Mouse (Mus musculus) liver, embryonic 13.5 days (tissue): ENCODE measurements around the gene Fsip1. TPM values are rescaled to one million over a fixed set of nuclear protein-coding genes. Genes with fewer than 3 reads are reported as not detected.
A peak's percentile ranks its signal among the peaks of the same experiment; 100 is the strongest.

ENCODE experiments used
- ATAC-seq: fragments of 200-750 bp; cut with Nextera tagmentation; 2 replicates; pipeline ENCODE4 v1.8.0; 2017; ENCODE audit warnings: low read depth, mild to moderate bottlenecking, moderate number of reproducible peaks, moderate library complexity
- DNase-seq: peaks from one replicate; pipeline ENCODE4 v3.0.0; 2022
- H3K27ac ChIP-seq: fragments of 300-500 bp; sonication (generic); 2 replicates; pipeline ENCODE4 v1.5.1; 2015; ENCODE audit warnings: moderate library complexity, mild to moderate bottlenecking, inconsistent platforms
- H3K27me3 ChIP-seq: fragments of 300-500 bp; sonication (generic); 2 replicates; pipeline ENCODE4 v1.6.1; 2015; ENCODE audit warnings: mild to moderate bottlenecking, inconsistent platforms
- H3K36me3 ChIP-seq: fragments of 300-500 bp; sonication (generic); 2 replicates; pipeline ENCODE4 v1.6.1; 2015; ENCODE audit warnings: mild to moderate bottlenecking, inconsistent platforms
- H3K4me1 ChIP-seq: fragments of 300-500 bp; sonication (generic); replicated peaks from 2 replicates; pipeline ENCODE4 v1.6.1; 2015; ENCODE audit warnings: inconsistent platforms
- H3K4me2 ChIP-seq: fragments of 300-500 bp; sonication (generic); 2 replicates; pipeline ENCODE4 v1.6.1; 2015; ENCODE audit warnings: inconsistent platforms, mild to moderate bottlenecking, moderate library complexity
- H3K4me3 ChIP-seq: fragments of 300-500 bp; sonication (generic); replicated peaks from 2 replicates; pipeline ENCODE4 v1.5.1; 2015; ENCODE audit warnings: mild to moderate bottlenecking, inconsistent platforms
- H3K9ac ChIP-seq: fragments of 300-500 bp; sonication (generic); 2 replicates; pipeline ENCODE4 v1.6.1; 2015; ENCODE audit warnings: mild to moderate bottlenecking, inconsistent platforms
- H3K9me3 ChIP-seq: fragments of 300-500 bp; sonication (generic); replicated peaks from 2 replicates; pipeline ENCODE4 v1.6.1; 2016; ENCODE audit warnings: inconsistent platforms
- WGBS: fragments of 180-500 bp; shearing (Covaris S2); methylation state at CpG from one replicate; pipeline ENCODE4 v1.1.7; 2015; ENCODE audit not compliant: insufficient replicate concordance; 5-methylcytosine and 5-hydroxymethylcytosine counted together
- polyA plus RNA-seq: library from polyadenylated mRNA; unstranded; fragments of >200 nt; fragmentation: Nextera tagmentation; extraction: Ambion mirVana; gene quantifications from 2 replicates; pipeline ENCODE4 v1.2.1, GENCODE M21; 2015

Gene Fsip1
- polyA plus RNA-seq, 1 experiment from 2014 or later, result 0.13 TPM

GRCm38 (mm10) chr2:118205991-118206585, 50.7 kb downstream of the Fsip1 start:
- Histone ChIP-seq H3K4me3 (no peak overlapping the region), H3K27ac (no peak overlapping the region), H3K4me1 (no peaks in the 10 kb centered on the region), H3K9ac (no peak overlapping the region), H3K27me3 (no peaks in the 10 kb centered on the region), H3K36me3 (no peaks in the 10 kb centered on the region), H3K4me2 (no peak overlapping the region), H3K9me3 (no peaks in the 10 kb centered on the region)
- ATAC-seq, result no peak
- 52% methylated on average over 8 of the region's 8 CpGs for WGBS
- DNase-seq, result no peak

GRCm38 (mm10) chr2:118204646-118205045, 52.1 kb downstream of the Fsip1 start:
- Histone ChIP-seq H3K36me3 (no peaks in the 10 kb centered on the region), H3K4me3 (no peak overlapping the region), H3K27ac (no peak overlapping the region), H3K4me1 (no peaks in the 10 kb centered on the region), H3K9ac (no peak overlapping the region), H3K9me3 (no peaks in the 10 kb centered on the region), H3K27me3 (no peaks in the 10 kb centered on the region), H3K4me2 (no peak overlapping the region)
- 74% methylated on average over 4 of the region's 4 CpGs for WGBS
- no peak for ATAC-seq
- DNase-seq, result no peak

GRCm38 (mm10) chr2:118203739-118204461, 52.9 kb downstream of the Fsip1 start:
- Histone ChIP-seq H3K9ac (no peak overlapping the region), H3K27ac (no peak overlapping the region), H3K4me1 (no peaks in the 10 kb centered on the region), H3K36me3 (no peaks in the 10 kb centered on the region), H3K27me3 (no peaks in the 10 kb centered on the region), H3K9me3 (no peaks in the 10 kb centered on the region), H3K4me2 (no peak overlapping the region), H3K4me3 (no peak overlapping the region)
- ATAC-seq (no peak), DNase-seq (no peak)
- WGBS, result 41% methylated on average over 16 of the region's 16 CpGs

GRCm38 (mm10) chr2:118202934-118203333, 53.8 kb downstream of the Fsip1 start:
- Histone ChIP-seq H3K4me2 (no peak overlapping the region), H3K4me1 (no peaks in the 10 kb centered on the region), H3K4me3 (no peak overlapping the region), H3K36me3 (no peaks in the 10 kb centered on the region), H3K27ac (no peak overlapping the region), H3K9ac (no peak overlapping the region), H3K27me3 (no peaks in the 10 kb centered on the region), H3K9me3 (no peaks in the 10 kb centered on the region)
- 42% methylated on average over 2 of the region's 2 CpGs for WGBS
- DNase-seq, result no peak
- no peak for ATAC-seq

GRCm38 (mm10) chr2:118201983-118202382, 54.8 kb downstream of the Fsip1 start:
- no peak overlapping the region for H3K9ac ChIP-seq
- DNase-seq (no peak), ATAC-seq (no peak)
- H3K4me2 ChIP-seq, result no peak overlapping the region
- H3K4me1 ChIP-seq, result no peaks in the 10 kb centered on the region
- H3K36me3 ChIP-seq, result no peaks in the 10 kb centered on the region
- no peaks in the 10 kb centered on the region for H3K27me3 ChIP-seq
- H3K9me3 ChIP-seq, result no peaks in the 10 kb centered on the region
- H3K27ac ChIP-seq, result no peak overlapping the region
- H3K4me3 ChIP-seq, result no peak overlapping the region

GRCm38 (mm10) chr2:118199867-118200266, 56.9 kb downstream of the Fsip1 start:
- DNase-seq (peak; percentile 24), ATAC-seq (peak; percentile 39; the same call in 1 of the 2 replicates)
- Histone ChIP-seq H3K27ac (no peak overlapping the region), H3K36me3 (no peaks in the 10 kb centered on the region), H3K27me3 (no peaks in the 10 kb centered on the region), H3K9ac (no peak overlapping the region), H3K4me3 (no peak overlapping the region), H3K4me2 (no peak overlapping the region), H3K9me3 (no peaks in the 10 kb centered on the region), H3K4me1 (no peaks in the 10 kb centered on the region)
- 10% methylated on average over 5 of the region's 5 CpGs for WGBS

GRCm38 (mm10) chr2:118196966-118197365, 59.8 kb downstream of the Fsip1 start:
- Histone ChIP-seq H3K4me2 (no peak overlapping the region), H3K27ac (no peak overlapping the region), H3K4me1 (no peaks in the 10 kb centered on the region), H3K9ac (no peak overlapping the region), H3K36me3 (no peaks in the 10 kb centered on the region), H3K27me3 (no peaks in the 10 kb centered on the region), H3K9me3 (no peaks in the 10 kb centered on the region), H3K4me3 (no peak overlapping the region)
- WGBS, result 52% methylated on average over 3 of the region's 3 CpGs
- no peak for DNase-seq
- ATAC-seq, result no peak

GRCm38 (mm10) chr2:118182136-118182535, 74.6 kb downstream of the Fsip1 start:
- DNase-seq (no peak), ATAC-seq (no peak)
- H3K9ac ChIP-seq, result no peak overlapping the region
- H3K9me3 ChIP-seq, result no peaks in the 10 kb centered on the region
- H3K4me3 ChIP-seq, result no peak overlapping the region
- H3K4me2 ChIP-seq, result no peak overlapping the region
- 77% methylated on average over 2 of the region's 2 CpGs for WGBS
- H3K27me3 ChIP-seq, result no peaks in the 10 kb centered on the region
- no peaks in the 10 kb centered on the region for H3K36me3 ChIP-seq
- H3K27ac ChIP-seq, result no peak overlapping the region
- H3K4me1 ChIP-seq, result no peaks in the 10 kb centered on the region

GRCm38 (mm10) chr2:118179873-118180585, 76.7 kb downstream of the Fsip1 start:
- Histone ChIP-seq H3K27ac (no peak overlapping the region), H3K9ac (no peak overlapping the region), H3K4me2 (no peak overlapping the region), H3K9me3 (no peaks in the 10 kb centered on the region), H3K4me1 (no peaks in the 10 kb centered on the region), H3K27me3 (no peaks in the 10 kb centered on the region), H3K4me3 (no peak overlapping the region), H3K36me3 (no peaks in the 10 kb centered on the region)
- DNase-seq, result no peak
- no peak for ATAC-seq

GRCm38 (mm10) chr2:118179472-118179871, 77.3 kb downstream of the Fsip1 start:
- H3K9me3 ChIP-seq, result no peaks in the 10 kb centered on the region
- WGBS, result 13% methylated on average over 8 of the region's 10 CpGs
- DNase-seq (no peak), ATAC-seq (no peak)
- H3K4me3 ChIP-seq, result no peak overlapping the region
- no peaks in the 10 kb centered on the region for H3K4me1 ChIP-seq
- H3K36me3 ChIP-seq, result no peaks in the 10 kb centered on the region
- H3K27ac ChIP-seq, result no peak overlapping the region
- no peak overlapping the region for H3K9ac ChIP-seq
- no peaks in the 10 kb centered on the region for H3K27me3 ChIP-seq
- no peak overlapping the region for H3K4me2 ChIP-seq

- H3K27me3 ChIP-seq, result no peaks in the 10 kb centered on the region
- no peaks in the 10 kb centered on the region for H3K36me3 ChIP-seq
- DNase-seq (no peak), ATAC-seq (no peak)
- no peak overlapping the region for H3K4me2 ChIP-seq
- 76% methylated on average over 10 of the region's 10 CpGs for WGBS
- H3K27ac ChIP-seq, result no peak overlapping the region
- H3K4me3 ChIP-seq, result no peak overlapping the region
- no peak overlapping the region for H3K9ac ChIP-seq
- no peaks in the 10 kb centered on the region for H3K9me3 ChIP-seq
- H3K4me1 ChIP-seq, result no peaks in the 10 kb centered on the region
These were observed 82.0 kb downstream of the Fsip1 start for GRCm38 (mm10) chr2:118174558-118175383.
